Mouse (Mus musculus) kidney, adult 2 months (tissue): ENCODE results near the gene Dhx32.

ENCODE experiments used
- CTCF ChIP-seq: fragments of 200-500 bp; conservative IDR thresholded peaks from 2 replicates; pipeline ENCODE4 v1.5.1; 2011; ENCODE audit warnings: low read depth, mild to moderate bottlenecking, control low read depth, low read length, moderate library complexity, mixed read lengths; ENCODE audit not compliant: insufficient read depth, insufficient read length
- POLR2A ChIP-seq: fragments of 200-500 bp; IDR thresholded peaks from one replicate; pipeline ENCODE4 v1.6.1; 2011; ENCODE audit warnings: low read depth, low read length, control low read depth

DNA sequence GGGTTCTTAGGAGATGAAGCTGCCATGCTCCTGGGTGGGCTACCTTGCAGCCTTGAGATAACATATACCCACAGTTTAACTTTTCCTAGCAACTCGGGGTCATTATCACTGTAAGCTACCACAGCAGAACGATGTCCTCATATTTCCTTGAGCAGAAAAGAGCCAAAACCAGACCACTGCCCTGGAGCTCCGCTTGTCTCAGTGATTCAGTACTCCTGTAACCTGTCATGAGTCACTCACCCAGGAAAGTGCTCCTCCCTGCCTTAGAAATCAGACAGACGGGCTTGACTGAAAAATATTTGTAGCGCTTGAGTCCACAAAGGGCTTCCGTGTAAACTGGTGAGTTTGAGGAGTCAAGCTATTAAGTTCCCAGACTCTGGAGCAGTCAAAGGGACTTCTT is 19.8 kb downstream of the Dhx32 start:
- no peak for TF ChIP-seq CTCF
- no peak for TF ChIP-seq POLR2A
